Mouse (Mus musculus) monocyte, adult 2 months (primary cell): ENCODE results near the gene Tpgs1.
A peak's percentile ranks its signal among the peaks of the same experiment; 100 is the strongest.

Experiments used
- DNase-seq, 2 experiments: peaks; one replicate each; pipeline ENCODE4 v3.0.0; 2022; ENCODE audit warnings: low spot score in 2 of 2, low read depth in 1 of 2

The Tpgs1 gene

GRCm38 (mm10) chr10:79666493-79666892 is 2.7 kb upstream of the Tpgs1 start:
- no peak for DNase-seq

GRCm38 (mm10) chr10:79668076-79668475 is 1.1 kb upstream of the Tpgs1 start:
- DNase-seq, result no peak

- no peak for DNase-seq
These were observed 448 bp downstream of the Tpgs1 start for GRCm38 (mm10) chr10:79669576-79670057.

GRCm38 (mm10) chr10:79670071-79670888 is 1.1 kb downstream of the Tpgs1 start:
- DNase-seq, result no peak

- no peak for DNase-seq
These were observed 2.4 kb downstream of the Tpgs1 start for GRCm38 (mm10) chr10:79671396-79672087.

GRCm38 (mm10) chr10:79672088-79672455 is 2.9 kb downstream of the Tpgs1 start:
- DNase-seq, result no peak

- DNase-seq, result no peak
These were observed 3.9 kb downstream of the Tpgs1 start for GRCm38 (mm10) chr10:79673054-79673453.

GRCm38 (mm10) chr10:79675346-79676035 is 6.3 kb downstream of the Tpgs1 start:
- no peak for DNase-seq

GRCm38 (mm10) chr10:79680606-79681495 is 11.7 kb downstream of the Tpgs1 start:
- no peak for DNase-seq

GRCm38 (mm10) chr10:79681591-79682245 is 12.5 kb downstream of the Tpgs1 start, which contains the start of gene Cdc34:
TSS of gene Cdc34 (plus strand) at chr10:79682195.
- DNase-seq, result peak; percentile 97 to 98

- DNase-seq, result no peak
These were observed 13.4 kb downstream of the Tpgs1 start for GRCm38 (mm10) chr10:79682551-79682915.

GRCm38 (mm10) chr10:79682916-79683582 is 13.9 kb downstream of the Tpgs1 start:
- DNase-seq, result no peak

- no peak for DNase-seq
These were observed 14.8 kb downstream of the Tpgs1 start for GRCm38 (mm10) chr10:79683726-79684640.

GRCm38 (mm10) chr10:79684770-79685600 is 15.8 kb downstream of the Tpgs1 start:
- no peak for DNase-seq

- no peak for DNase-seq
These were observed 17.1 kb downstream of the Tpgs1 start for GRCm38 (mm10) chr10:79686219-79686618.

GRCm38 (mm10) chr10:79686691-79687090 is 17.5 kb downstream of the Tpgs1 start:
- DNase-seq, result no peak

GRCm38 (mm10) chr10:79687513-79687912 is 18.3 kb downstream of the Tpgs1 start:
- DNase-seq, result no peak

GRCm38 (mm10) chr10:79688720-79689119 is 19.6 kb downstream of the Tpgs1 start, which contains the start of gene Gzmm:
TSS of gene Gzmm (plus strand) at chr10:79689020.
- no peak for DNase-seq
